Mouse (Mus musculus): ENCODE measurements around the gene Tldc2. TPM values are rescaled to one million over a fixed set of nuclear protein-coding genes. Genes with fewer than 3 reads are reported as not detected.

Gene Tldc2
- polyA plus RNA-seq, 1 experiment from 2014 or later, result not detected

DNA sequence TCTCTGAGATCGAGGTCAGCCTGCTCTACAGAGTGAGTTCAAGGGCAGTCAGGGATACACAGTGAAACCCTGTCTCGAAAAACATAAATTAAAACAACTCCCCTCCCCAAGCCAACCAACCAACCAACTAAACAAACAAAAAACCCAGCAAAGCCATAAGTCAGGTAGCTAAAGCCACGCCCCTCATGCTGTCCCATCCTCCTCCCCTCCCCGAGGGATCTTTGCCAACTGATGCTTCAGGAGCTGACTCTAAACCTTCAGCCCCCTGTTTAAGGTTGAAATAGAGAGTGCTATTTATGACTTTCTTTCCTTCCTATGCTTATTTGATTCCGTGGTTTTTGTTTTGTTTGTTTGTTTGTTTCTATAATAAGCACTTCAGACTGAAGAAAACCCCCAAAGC lies 39.9 kb upstream of the Tldc2 start:
- Histone ChIP-seq H3K4me2 (ENCODE audit: low read depth, low read length, severe bottlenecking) (no peak overlapping the region), H3K36me3 (ENCODE audit: control insufficient read depth, insufficient read depth, low read length) (peaks cover 7% of the 10 kb centered on the region), H3K9ac (ENCODE audit: low read length) (no peak overlapping the region), H3K9me3 (ENCODE audit: control insufficient read depth, low read length) (no peaks in the 10 kb centered on the region; the same call in 1 of the 2 replicates), H3K27ac (ENCODE audit: low read depth, low read length) (no peak overlapping the region), H3K4me3 (ENCODE audit: low read depth, low read length) (no peak overlapping the region), H3K27me3 (ENCODE audit: control insufficient read depth, insufficient read depth, low read length) (no peaks in the 10 kb centered on the region), H3K4me1 (replicated peaks; ENCODE audit: control insufficient read depth, insufficient read depth, low read length) (no peaks in the 10 kb centered on the region)
- 90% methylated on average over 5 of the region's 5 CpGs for WGBS
- ATAC-seq (replicated peaks; ENCODE audit: low FRiP score) (no peak), DNase-seq (ENCODE audit: low spot score) (no peak)

DNA sequence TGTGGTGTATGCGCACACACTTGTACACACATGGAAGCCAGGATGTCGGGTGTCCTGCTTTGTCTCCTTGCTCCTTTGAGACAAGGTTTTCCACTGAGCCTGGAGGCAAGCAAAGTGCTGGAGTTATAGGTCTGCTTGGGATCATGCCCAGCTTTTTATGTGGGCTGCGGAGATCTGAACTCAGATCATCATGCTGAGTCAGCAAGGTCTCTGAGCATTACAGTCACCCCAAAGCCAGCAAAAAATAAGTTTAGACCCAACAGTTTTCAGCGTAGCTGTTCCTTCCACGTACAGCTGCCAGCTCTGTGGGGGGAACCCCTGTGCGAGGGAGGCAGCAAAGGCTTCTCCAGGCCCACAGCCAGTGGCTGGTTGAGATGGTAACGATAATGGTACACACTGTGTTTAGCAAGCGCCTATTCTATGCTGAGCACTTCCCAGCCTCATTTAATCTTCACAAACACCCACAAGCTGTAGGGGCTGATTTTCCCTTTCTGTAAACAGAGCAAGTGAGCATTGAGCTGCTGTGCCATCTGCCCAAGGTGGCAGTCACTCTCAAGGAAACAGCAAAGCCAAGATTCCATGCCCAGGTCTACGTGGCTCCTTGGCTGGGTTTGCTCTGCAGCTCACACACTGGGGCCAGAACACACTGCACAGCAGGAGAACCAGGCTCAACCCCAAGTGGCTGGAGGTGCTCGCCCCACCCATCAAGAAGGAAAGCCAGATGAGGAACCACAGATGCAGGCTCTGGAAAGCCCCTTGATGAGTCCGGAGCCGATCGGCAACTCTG lies 38.3 kb upstream of the Tldc2 start:
- H3K36me3 ChIP-seq (ENCODE audit: control insufficient read depth, insufficient read depth, low read length), result peaks cover 7% of the 10 kb centered on the region
- H3K27ac ChIP-seq (ENCODE audit: low read depth, low read length), result no peak overlapping the region
- H3K4me2 ChIP-seq (ENCODE audit: low read depth, low read length, severe bottlenecking), result no peak overlapping the region

DNA sequence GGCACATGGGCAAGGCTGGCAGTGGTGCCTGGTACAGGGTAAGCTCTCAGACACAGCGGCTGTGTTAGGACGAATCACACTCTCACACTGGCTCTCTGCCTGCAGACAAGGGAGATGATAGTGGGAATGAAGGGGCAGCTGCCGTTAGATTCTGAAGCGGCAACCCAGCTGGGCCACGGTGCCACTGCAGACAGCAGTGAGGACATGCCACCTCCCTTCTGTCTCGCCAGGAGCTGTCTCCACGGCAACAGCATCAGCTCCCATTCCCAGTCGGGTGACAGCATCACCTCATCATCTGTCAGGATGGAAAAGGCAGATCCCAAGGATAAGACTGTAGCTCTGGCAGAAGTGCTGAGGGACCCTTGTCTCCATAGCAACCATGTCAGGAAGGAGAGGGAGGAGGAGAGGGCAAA lies 37.0 kb upstream of the Tldc2 start:
- no peak overlapping the region for H3K4me3 ChIP-seq (ENCODE audit: low read depth, low read length)
- H3K4me2 ChIP-seq (ENCODE audit: low read depth, low read length, severe bottlenecking), result no peak overlapping the region
- H3K36me3 ChIP-seq (ENCODE audit: control insufficient read depth, insufficient read depth, low read length), result peaks cover 3% of the 10 kb centered on the region
- DNase-seq (ENCODE audit: low spot score), result no peak
- 67% methylated on average over 8 of the region's 8 CpGs for WGBS
- H3K9ac ChIP-seq (ENCODE audit: low read length), result no peak overlapping the region
- H3K27ac ChIP-seq (ENCODE audit: low read depth, low read length), result peak overlapping the region; percentile 19; the same call in 1 of the 2 replicates
- H3K9me3 ChIP-seq (ENCODE audit: control insufficient read depth, low read length), result no peaks in the 10 kb centered on the region
- peak; percentile 36; the same call in 1 of the 2 replicates for ATAC-seq (replicated peaks; ENCODE audit: low FRiP score)
- no peaks in the 10 kb centered on the region for H3K27me3 ChIP-seq (ENCODE audit: control insufficient read depth, insufficient read depth, low read length)
- H3K4me1 ChIP-seq (replicated peaks; ENCODE audit: control insufficient read depth, insufficient read depth, low read length), result no peaks in the 10 kb centered on the region

More for the DNA sequence above, 38.3 kb upstream of the Tldc2 start:
- Histone ChIP-seq H3K9ac (ENCODE audit: low read length) (no peak overlapping the region), H3K27me3 (ENCODE audit: control insufficient read depth, insufficient read depth, low read length) (no peaks in the 10 kb centered on the region), H3K4me3 (ENCODE audit: low read depth, low read length) (no peak overlapping the region), H3K9me3 (ENCODE audit: control insufficient read depth, low read length) (no peaks in the 10 kb centered on the region; the same call in 1 of the 2 replicates), H3K4me1 (replicated peaks; ENCODE audit: control insufficient read depth, insufficient read depth, low read length) (no peaks in the 10 kb centered on the region)
- no peak for DNase-seq (ENCODE audit: low spot score)
- WGBS, result 92% methylated on average over 13 of the region's 13 CpGs
- ATAC-seq (replicated peaks; ENCODE audit: low FRiP score), result no peak

DNA sequence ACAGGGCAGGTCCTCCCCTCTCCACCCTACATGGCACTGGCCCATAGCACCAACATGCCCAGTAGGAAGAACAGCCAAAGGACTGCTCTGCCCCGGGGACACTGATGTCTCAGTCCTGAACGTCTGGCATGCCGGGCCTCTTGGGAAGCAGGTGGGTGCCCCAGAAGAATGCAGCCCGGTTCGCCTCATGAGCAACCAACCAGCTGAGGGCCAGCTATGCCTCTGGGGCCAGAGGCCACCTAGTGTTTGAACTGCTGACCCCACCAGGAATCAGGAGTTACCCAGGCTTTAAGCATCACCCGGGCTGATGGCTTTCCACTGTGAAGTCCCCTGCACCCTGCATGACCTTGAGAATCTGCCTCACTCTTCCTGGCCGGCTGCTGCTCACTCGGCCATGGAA lies 34.4 kb upstream of the Tldc2 start:
- DNase-seq (ENCODE audit: low spot score) (no peak), ATAC-seq (replicated peaks; ENCODE audit: low FRiP score) (no peak)
- Histone ChIP-seq H3K9me3 (ENCODE audit: control insufficient read depth, low read length) (no peaks in the 10 kb centered on the region), H3K9ac (ENCODE audit: low read length) (no peak overlapping the region), H3K4me3 (ENCODE audit: low read depth, low read length) (no peak overlapping the region), H3K4me2 (ENCODE audit: low read depth, low read length, severe bottlenecking) (no peak overlapping the region), H3K4me1 (replicated peaks; ENCODE audit: control insufficient read depth, insufficient read depth, low read length) (no peaks in the 10 kb centered on the region; the same call in 1 of the 2 replicates), H3K27ac (ENCODE audit: low read depth, low read length) (no peak overlapping the region), H3K36me3 (ENCODE audit: control insufficient read depth, insufficient read depth, low read length) (no peaks in the 10 kb centered on the region; the same call in 1 of the 2 replicates), H3K27me3 (ENCODE audit: control insufficient read depth, insufficient read depth, low read length) (no peaks in the 10 kb centered on the region)
- 82% methylated on average over 8 of the region's 8 CpGs for WGBS

DNA sequence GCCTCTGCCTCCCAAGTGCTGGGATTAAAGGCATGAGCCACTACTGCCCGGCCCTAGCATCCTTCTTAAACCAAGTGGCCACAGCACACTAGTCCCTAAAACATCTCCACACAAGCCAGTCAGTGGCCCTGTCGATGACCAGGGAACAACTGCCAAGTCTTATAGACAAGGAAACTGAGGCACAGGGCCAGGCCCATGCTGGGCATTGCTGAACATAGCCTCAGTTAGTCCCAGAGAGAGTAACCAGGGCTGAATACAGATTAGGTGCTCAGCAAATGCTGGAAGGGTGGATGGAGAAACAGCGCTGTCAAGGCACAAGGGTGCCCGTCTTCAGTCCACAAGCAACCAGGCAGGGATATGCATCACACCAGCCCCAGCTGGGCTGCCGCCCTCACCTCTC lies 33.7 kb upstream of the Tldc2 start:
- no peak overlapping the region for H3K4me2 ChIP-seq (ENCODE audit: low read depth, low read length, severe bottlenecking)
- ATAC-seq (replicated peaks; ENCODE audit: low FRiP score) (no peak), DNase-seq (ENCODE audit: low spot score) (no peak)
- no peaks in the 10 kb centered on the region; the same call in 1 of the 2 replicates for H3K36me3 ChIP-seq (ENCODE audit: control insufficient read depth, insufficient read depth, low read length)
- H3K9ac ChIP-seq (ENCODE audit: low read length), result no peak overlapping the region
- no peak overlapping the region for H3K4me3 ChIP-seq (ENCODE audit: low read depth, low read length)
- 94% methylated on average over 5 of the region's 5 CpGs for WGBS
- H3K27ac ChIP-seq (ENCODE audit: low read depth, low read length), result no peak overlapping the region
- peaks cover under 1% of the 10 kb centered on the region; the same call in 1 of the 2 replicates for H3K4me1 ChIP-seq (replicated peaks; ENCODE audit: control insufficient read depth, insufficient read depth, low read length)
- no peaks in the 10 kb centered on the region for H3K27me3 ChIP-seq (ENCODE audit: control insufficient read depth, insufficient read depth, low read length)
- no peaks in the 10 kb centered on the region for H3K9me3 ChIP-seq (ENCODE audit: control insufficient read depth, low read length)

DNA sequence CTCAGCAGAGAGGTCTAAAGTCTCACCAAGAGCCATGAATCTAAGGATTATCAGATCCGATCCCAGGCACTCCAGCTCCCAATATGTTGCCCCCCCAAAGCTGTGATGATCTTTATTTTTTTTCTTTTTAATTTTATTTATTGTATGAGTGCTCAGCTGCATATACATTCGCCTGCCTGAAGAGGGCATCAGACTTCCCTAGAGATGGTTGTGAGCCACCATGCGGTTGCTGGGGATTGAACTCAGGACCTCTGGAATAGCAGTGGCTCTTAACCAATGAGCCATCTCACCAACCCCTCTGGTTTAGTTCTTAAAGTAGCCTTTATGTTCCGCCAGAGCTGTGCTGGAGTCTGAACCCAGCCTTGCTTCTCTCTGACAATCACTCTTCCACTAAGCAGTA lies 33.1 kb upstream of the Tldc2 start:
- 73% methylated on average over 4 of the region's 4 CpGs for WGBS
- H3K9ac ChIP-seq (ENCODE audit: low read length), result no peak overlapping the region
- DNase-seq (ENCODE audit: low spot score), result no peak
- no peak overlapping the region for H3K27ac ChIP-seq (ENCODE audit: low read depth, low read length)
- peaks cover 7% of the 10 kb centered on the region; the same call in 1 of the 2 replicates for H3K4me1 ChIP-seq (replicated peaks; ENCODE audit: control insufficient read depth, insufficient read depth, low read length)
- no peaks in the 10 kb centered on the region for H3K27me3 ChIP-seq (ENCODE audit: control insufficient read depth, insufficient read depth, low read length)
- H3K4me3 ChIP-seq (ENCODE audit: low read depth, low read length), result no peak overlapping the region
- no peaks in the 10 kb centered on the region; the same call in 1 of the 2 replicates for H3K36me3 ChIP-seq (ENCODE audit: control insufficient read depth, insufficient read depth, low read length)
- ATAC-seq (replicated peaks; ENCODE audit: low FRiP score), result no peak
- H3K4me2 ChIP-seq (ENCODE audit: low read depth, low read length, severe bottlenecking), result no peak overlapping the region
- H3K9me3 ChIP-seq (ENCODE audit: control insufficient read depth, low read length), result no peaks in the 10 kb centered on the region

DNA sequence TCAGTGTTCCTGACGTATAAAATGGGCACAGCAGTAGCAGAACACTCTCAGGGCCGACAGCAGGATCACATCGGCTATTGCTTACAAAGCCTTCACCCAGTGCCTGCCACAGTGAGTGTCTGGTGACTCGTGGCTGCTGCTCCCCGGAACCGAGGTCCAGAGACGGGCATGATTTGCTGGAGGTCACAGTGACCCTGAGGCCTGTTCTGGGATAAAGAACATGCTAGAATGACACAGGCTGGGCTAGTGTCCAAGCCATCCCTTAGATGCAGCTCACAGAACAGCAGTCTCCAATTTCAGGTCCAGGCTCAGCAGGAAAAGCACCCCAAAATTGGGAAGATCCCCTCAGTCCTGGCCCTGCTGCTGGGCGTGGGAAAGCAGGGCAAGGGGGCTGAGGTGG lies 32.6 kb upstream of the Tldc2 start:
- Histone ChIP-seq H3K27me3 (ENCODE audit: control insufficient read depth, insufficient read depth, low read length) (no peaks in the 10 kb centered on the region), H3K4me3 (ENCODE audit: low read depth, low read length) (no peak overlapping the region), H3K9me3 (ENCODE audit: control insufficient read depth, low read length) (no peaks in the 10 kb centered on the region), H3K27ac (ENCODE audit: low read depth, low read length) (no peak overlapping the region), H3K4me2 (ENCODE audit: low read depth, low read length, severe bottlenecking) (no peak overlapping the region), H3K36me3 (ENCODE audit: control insufficient read depth, insufficient read depth, low read length) (no peaks in the 10 kb centered on the region; the same call in 1 of the 2 replicates), H3K4me1 (replicated peaks; ENCODE audit: control insufficient read depth, insufficient read depth, low read length) (peaks cover 12% of the 10 kb centered on the region), H3K9ac (ENCODE audit: low read length) (no peak overlapping the region)
- 90% methylated on average over 8 of the region's 8 CpGs for WGBS
- ATAC-seq (replicated peaks; ENCODE audit: low FRiP score) (no peak), DNase-seq (ENCODE audit: low spot score) (no peak)

DNA sequence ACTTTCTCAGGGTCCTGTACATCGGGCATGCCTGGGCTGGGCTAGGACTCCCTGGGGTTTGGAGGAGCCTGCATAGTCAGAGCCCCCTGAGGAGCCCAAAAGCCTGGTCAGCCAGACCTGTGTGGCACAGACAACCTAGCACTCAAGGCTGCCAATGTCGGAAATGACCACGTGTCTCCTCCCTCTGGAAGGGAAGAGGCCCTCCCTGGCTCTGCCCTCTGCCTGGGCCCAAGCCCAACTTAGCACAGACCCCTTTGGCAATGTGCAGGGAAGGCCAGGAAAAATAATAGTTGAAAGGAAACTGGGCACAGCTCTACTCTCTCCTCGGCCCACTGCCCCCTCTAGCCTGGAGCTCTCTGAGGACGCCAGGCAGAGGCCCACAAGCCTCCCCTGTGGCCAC lies 32.0 kb upstream of the Tldc2 start:
- no peak overlapping the region for H3K4me2 ChIP-seq (ENCODE audit: low read depth, low read length, severe bottlenecking)
- 83% methylated on average over 5 of the region's 5 CpGs for WGBS
- no peak overlapping the region for H3K4me3 ChIP-seq (ENCODE audit: low read depth, low read length)
- peaks cover 13% of the 10 kb centered on the region for H3K4me1 ChIP-seq (replicated peaks; ENCODE audit: control insufficient read depth, insufficient read depth, low read length)
- no peak overlapping the region for H3K27ac ChIP-seq (ENCODE audit: low read depth, low read length)
- H3K9ac ChIP-seq (ENCODE audit: low read length), result no peak overlapping the region
- H3K9me3 ChIP-seq (ENCODE audit: control insufficient read depth, low read length), result no peaks in the 10 kb centered on the region
- H3K36me3 ChIP-seq (ENCODE audit: control insufficient read depth, insufficient read depth, low read length), result no peaks in the 10 kb centered on the region; the same call in 1 of the 2 replicates
- ATAC-seq (replicated peaks; ENCODE audit: low FRiP score) (no peak), DNase-seq (ENCODE audit: low spot score) (no peak)
- H3K27me3 ChIP-seq (ENCODE audit: control insufficient read depth, insufficient read depth, low read length), result no peaks in the 10 kb centered on the region

DNA sequence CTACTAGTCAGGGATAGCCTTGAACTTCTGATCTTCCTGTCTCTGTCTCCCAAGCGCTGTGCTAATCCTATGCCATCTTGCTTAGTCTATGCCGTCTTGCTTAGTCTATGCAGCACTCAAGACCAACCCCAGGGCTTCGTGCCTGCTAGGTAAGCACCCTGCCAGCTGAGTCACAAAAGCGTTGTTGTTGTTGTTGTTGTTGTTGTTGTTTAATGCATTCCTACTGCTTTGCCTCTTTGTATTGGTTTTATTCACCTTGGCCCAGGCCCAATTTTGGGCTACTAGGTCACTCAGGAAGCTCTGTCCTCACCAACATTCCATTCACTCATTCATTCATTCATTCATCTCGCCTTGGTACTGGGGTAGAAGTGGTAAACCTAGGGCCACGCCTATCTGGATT lies 31.1 kb upstream of the Tldc2 start:
- Histone ChIP-seq H3K27me3 (ENCODE audit: control insufficient read depth, insufficient read depth, low read length) (no peaks in the 10 kb centered on the region), H3K4me2 (ENCODE audit: low read depth, low read length, severe bottlenecking) (no peak overlapping the region), H3K36me3 (ENCODE audit: control insufficient read depth, insufficient read depth, low read length) (no peaks in the 10 kb centered on the region; the same call in 1 of the 2 replicates), H3K9ac (ENCODE audit: low read length) (no peak overlapping the region), H3K4me1 (replicated peaks; ENCODE audit: control insufficient read depth, insufficient read depth, low read length) (peaks cover 13% of the 10 kb centered on the region), H3K4me3 (ENCODE audit: low read depth, low read length) (no peak overlapping the region), H3K9me3 (ENCODE audit: control insufficient read depth, low read length) (no peaks in the 10 kb centered on the region), H3K27ac (ENCODE audit: low read depth, low read length) (no peak overlapping the region)
- DNase-seq (ENCODE audit: low spot score) (no peak), ATAC-seq (replicated peaks; ENCODE audit: low FRiP score) (no peak)
- WGBS, result 94% methylated on average over 6 of the region's 6 CpGs
